Mouse (Mus musculus): ENCODE measurements at regions not wholly inside any gene's neighbourhood (a gene's known extent, or its start where the extent isn't known, plus 50 kb on each side); places are given as distances from the start of the nearest gene placed in this dataset.

GRCm38 (mm10) chr1:169138404-169139183, 392.7 kb downstream of the Nuf2 start:
- Histone ChIP-seq H3K4me1 (no peaks in the 10 kb centered on the region; the same call in 1 of the 2 replicates), H3K27me3 (ENCODE audit: low read depth, poor library complexity, severe bottlenecking) (no peaks in the 10 kb centered on the region), H3K4me3 (no peak overlapping the region), H3K27ac (no peak overlapping the region), H3K9me3 (replicated peaks) (no peaks in the 10 kb centered on the region), H3K36me3 (no peaks in the 10 kb centered on the region)
- DNase-seq (ENCODE audit: low spot score) = no peak
- 75% methylated on average over 6 of the region's 6 CpGs for WGBS

- Histone ChIP-seq H3K4me3 (no peak overlapping the region), H3K9me3 (replicated peaks) (no peaks in the 10 kb centered on the region), H3K36me3 (no peaks in the 10 kb centered on the region), H3K4me1 (no peaks in the 10 kb centered on the region; the same call in 1 of the 2 replicates), H3K27me3 (ENCODE audit: low read depth, poor library complexity, severe bottlenecking) (no peaks in the 10 kb centered on the region), H3K27ac (no peak overlapping the region)
- no peak for DNase-seq (ENCODE audit: low spot score)
Observed at GRCm38 (mm10) chr1:169135542-169135941, 395.7 kb downstream of the Nuf2 start.

- Histone ChIP-seq H3K27me3 (ENCODE audit: low read depth, poor library complexity, severe bottlenecking) (no peaks in the 10 kb centered on the region), H3K4me3 (no peak overlapping the region), H3K9me3 (replicated peaks) (no peaks in the 10 kb centered on the region), H3K27ac (no peak overlapping the region), H3K4me1 (peaks cover 3% of the 10 kb centered on the region; the same call in 1 of the 2 replicates), H3K36me3 (no peaks in the 10 kb centered on the region)
- WGBS = 78% methylated on average over 4 of the region's 4 CpGs
- no peak for DNase-seq (ENCODE audit: low spot score)
Observed at GRCm38 (mm10) chr1:169103669-169104068, 427.6 kb downstream of the Nuf2 start.

DNA sequence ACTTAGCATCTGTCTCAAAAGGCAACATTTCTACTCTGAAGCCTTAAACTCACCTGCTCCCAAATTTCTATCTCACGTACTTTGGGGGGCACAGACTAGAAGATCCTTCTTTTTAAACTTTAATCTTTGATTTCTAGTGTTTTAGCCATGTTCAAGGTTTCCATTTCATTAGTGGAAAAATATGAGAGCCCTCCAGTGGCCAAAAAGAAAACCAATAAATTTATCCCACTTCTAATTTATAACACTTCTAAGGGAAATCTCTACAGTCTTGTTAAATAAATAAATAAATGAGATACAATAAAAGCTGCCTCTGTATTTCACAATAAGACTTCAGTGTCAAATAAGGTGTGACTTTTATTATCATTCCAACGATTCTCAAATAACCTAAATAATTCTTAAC, 428.2 kb downstream of the Nuf2 start:
- 84% methylated on average over 2 of the region's 2 CpGs for WGBS

GRCm38 (mm10) chr1:169099221-169099620, 432.0 kb downstream of the Nuf2 start:
- Histone ChIP-seq H3K4me3 (no peak overlapping the region), H3K4me1 (peaks cover 12% of the 10 kb centered on the region), H3K36me3 (no peaks in the 10 kb centered on the region), H3K9me3 (replicated peaks) (no peaks in the 10 kb centered on the region), H3K27ac (no peak overlapping the region), H3K27me3 (ENCODE audit: low read depth, poor library complexity, severe bottlenecking) (no peaks in the 10 kb centered on the region)
- no peak for DNase-seq (ENCODE audit: low spot score)
- 47% methylated on average over 5 of the region's 5 CpGs for whole genome bisulfite sequencing

More for the DNA sequence above, 428.2 kb downstream of the Nuf2 start:
- no peak overlapping the region for H3K4me3 ChIP-seq
- no peaks in the 10 kb centered on the region for H3K9me3 ChIP-seq (replicated peaks)
- DNase-seq (ENCODE audit: low spot score) = no peak
- no peaks in the 10 kb centered on the region for H3K36me3 ChIP-seq
- no peaks in the 10 kb centered on the region for H3K27me3 ChIP-seq (ENCODE audit: low read depth, poor library complexity, severe bottlenecking)
- H3K4me1 ChIP-seq = peaks cover 3% of the 10 kb centered on the region; the same call in 1 of the 2 replicates
- H3K27ac ChIP-seq = no peak overlapping the region

- DNase-seq (ENCODE audit: low spot score) = no peak
- Histone ChIP-seq H3K4me3 (no peak overlapping the region), H3K9me3 (replicated peaks) (no peaks in the 10 kb centered on the region), H3K27me3 (ENCODE audit: low read depth, poor library complexity, severe bottlenecking) (no peaks in the 10 kb centered on the region), H3K36me3 (no peaks in the 10 kb centered on the region), H3K27ac (no peak overlapping the region), H3K4me1 (peaks cover 12% of the 10 kb centered on the region)
- 41% methylated on average over 5 of the region's 5 CpGs for WGBS
Observed at GRCm38 (mm10) chr1:169096737-169097136, 434.5 kb downstream of the Nuf2 start.

GRCm38 (mm10) chr1:169093602-169094354, 437.5 kb downstream of the Nuf2 start:
- WGBS = 67% methylated on average over 3 of the region's 3 CpGs
- Histone ChIP-seq H3K4me1 (peaks cover 9% of the 10 kb centered on the region; the same call in 1 of the 2 replicates), H3K9me3 (replicated peaks) (no peaks in the 10 kb centered on the region), H3K27ac (no peak overlapping the region), H3K27me3 (ENCODE audit: low read depth, poor library complexity, severe bottlenecking) (no peaks in the 10 kb centered on the region), H3K36me3 (no peaks in the 10 kb centered on the region), H3K4me3 (no peak overlapping the region)
- DNase-seq (ENCODE audit: low spot score) = no peak

- no peak for DNase-seq (ENCODE audit: low spot score)
- WGBS = 76% methylated on average over 3 of the region's 3 CpGs
- no peaks in the 10 kb centered on the region for H3K27me3 ChIP-seq (ENCODE audit: low read depth, poor library complexity, severe bottlenecking)
- H3K36me3 ChIP-seq = no peaks in the 10 kb centered on the region
- H3K27ac ChIP-seq = no peak overlapping the region
- H3K4me1 ChIP-seq = no peaks in the 10 kb centered on the region
- H3K4me3 ChIP-seq = no peak overlapping the region
- no peaks in the 10 kb centered on the region for H3K9me3 ChIP-seq (replicated peaks)
Observed at GRCm38 (mm10) chr1:169086032-169086431, 445.2 kb downstream of the Nuf2 start.

DNA sequence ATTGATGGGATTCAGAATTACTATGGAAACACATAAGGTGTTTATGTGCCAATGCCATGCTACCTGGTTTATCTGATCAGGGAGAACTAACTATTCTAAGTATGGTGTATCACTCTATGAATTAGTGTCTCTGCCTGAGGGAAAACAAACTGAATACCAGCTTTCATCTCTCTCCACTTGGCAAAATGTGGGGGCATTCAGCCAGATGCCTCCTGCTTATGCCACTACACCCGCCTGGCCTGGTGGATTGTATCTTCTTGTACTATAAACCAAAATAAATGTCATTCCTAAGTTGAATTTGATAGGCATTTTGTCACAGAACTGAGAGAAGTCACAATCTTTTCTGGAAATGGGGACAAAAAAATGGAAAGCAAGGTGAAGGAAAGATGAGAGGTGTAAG, 450.6 kb downstream of the Nuf2 start:
- 0 out of 2 replicates have a peak, but pooled peaks cover 3% of the 10 kb centered on the region for H3K4me1 ChIP-seq
- no peaks in the 10 kb centered on the region for H3K9me3 ChIP-seq (replicated peaks)
- 85% methylated on average over 1 of the region's 1 CpGs for WGBS
- H3K4me3 ChIP-seq = no peak overlapping the region
- H3K27me3 ChIP-seq (ENCODE audit: low read depth, poor library complexity, severe bottlenecking) = no peaks in the 10 kb centered on the region
- no peak for DNase-seq (ENCODE audit: low spot score)
- no peaks in the 10 kb centered on the region for H3K36me3 ChIP-seq
- H3K27ac ChIP-seq = no peak overlapping the region

- no peaks in the 10 kb centered on the region for H3K27me3 ChIP-seq (ENCODE audit: low read depth, poor library complexity, severe bottlenecking)
- H3K27ac ChIP-seq = no peak overlapping the region
- H3K4me1 ChIP-seq = 0 out of 2 replicates have a peak, but pooled peaks cover 3% of the 10 kb centered on the region
- no peak overlapping the region for H3K4me3 ChIP-seq
- H3K36me3 ChIP-seq = no peaks in the 10 kb centered on the region
- H3K9me3 ChIP-seq (replicated peaks) = no peaks in the 10 kb centered on the region
- 97% methylated on average over 5 of the region's 5 CpGs for WGBS
- DNase-seq (ENCODE audit: low spot score) = no peak
Observed at GRCm38 (mm10) chr1:169077228-169077627, 454.0 kb downstream of the Nuf2 start.

DNA sequence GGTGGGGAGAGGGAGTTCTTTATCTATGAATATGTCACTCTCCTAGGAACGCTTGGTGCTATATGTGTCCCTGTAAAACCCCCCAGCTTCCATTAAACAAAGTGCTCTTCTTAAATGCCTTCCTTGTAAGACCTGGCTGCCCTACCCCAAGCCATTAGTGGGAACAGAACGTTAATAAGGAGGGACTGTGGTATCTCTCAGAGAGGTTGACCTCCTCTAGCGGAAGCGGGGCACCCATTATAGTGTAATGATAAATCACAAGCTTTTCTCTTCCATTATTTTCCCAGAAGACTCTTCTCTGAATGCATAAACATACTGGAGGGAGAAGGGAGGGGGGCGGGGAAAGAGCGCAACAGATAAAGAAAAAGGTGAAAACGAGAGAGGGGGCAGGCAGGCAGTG, 455.3 kb downstream of the Nuf2 start:
- Histone ChIP-seq H3K9me3 (replicated peaks) (no peaks in the 10 kb centered on the region), H3K4me1 (0 out of 2 replicates have a peak, but pooled peaks cover 3% of the 10 kb centered on the region), H3K36me3 (no peaks in the 10 kb centered on the region), H3K27me3 (ENCODE audit: low read depth, poor library complexity, severe bottlenecking) (no peaks in the 10 kb centered on the region), H3K4me3 (no peak overlapping the region), H3K27ac (no peak overlapping the region)
- DNase-seq (ENCODE audit: low spot score) = no peak
- WGBS = 68% methylated on average over 7 of the region's 7 CpGs

- H3K9me3 ChIP-seq (replicated peaks) = no peaks in the 10 kb centered on the region
- H3K36me3 ChIP-seq = no peaks in the 10 kb centered on the region
- H3K27me3 ChIP-seq (ENCODE audit: low read depth, poor library complexity, severe bottlenecking) = no peaks in the 10 kb centered on the region
- no peak overlapping the region for H3K27ac ChIP-seq
- 95% methylated on average over 4 of the region's 4 CpGs for WGBS
- H3K4me3 ChIP-seq = no peak overlapping the region
- no peaks in the 10 kb centered on the region for H3K4me1 ChIP-seq
- no peak for DNase-seq (ENCODE audit: low spot score)
Observed at GRCm38 (mm10) chr1:169071366-169071765, 459.9 kb downstream of the Nuf2 start.

DNA sequence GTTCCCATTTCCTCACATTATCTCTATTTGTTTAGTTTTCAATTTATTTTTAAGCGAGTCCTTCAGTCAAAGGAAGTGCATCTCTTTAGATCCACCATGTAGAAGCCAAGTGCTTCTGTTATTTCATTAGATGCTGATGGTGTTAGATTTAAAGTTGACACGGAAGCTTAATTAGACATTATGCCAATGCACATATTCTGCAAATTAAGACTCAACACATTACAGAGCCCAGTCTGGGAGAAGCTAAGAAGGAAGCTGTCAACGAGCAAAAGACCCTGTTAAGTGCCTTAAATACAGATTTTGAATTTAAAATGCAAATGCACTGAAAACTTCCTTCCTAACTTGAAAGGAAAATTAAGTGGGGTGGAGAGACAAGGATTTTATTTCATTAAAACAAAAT, 461.6 kb downstream of the Nuf2 start:
- 85% methylated on average over 3 of the region's 3 CpGs for WGBS
- no peaks in the 10 kb centered on the region for H3K27me3 ChIP-seq (ENCODE audit: low read depth, poor library complexity, severe bottlenecking)
- no peaks in the 10 kb centered on the region for H3K36me3 ChIP-seq
- H3K4me1 ChIP-seq = no peaks in the 10 kb centered on the region
- no peak for DNase-seq (ENCODE audit: low spot score)
- H3K27ac ChIP-seq = no peak overlapping the region
- H3K4me3 ChIP-seq = no peak overlapping the region
- H3K9me3 ChIP-seq (replicated peaks) = no peaks in the 10 kb centered on the region
